Mouse (Mus musculus): ENCODE measurements around the gene Cdyl. TPM values are rescaled to one million over a fixed set of nuclear protein-coding genes. Genes with fewer than 3 reads are reported as not detected.

Gene Cdyl
- polyA plus RNA-seq, 1 experiment from 2014 or later, result 8.2 TPM

GRCm38 (mm10) chr13:35647132-35647823 lies 12.4 kb upstream of the Cdyl start:
- no peaks in the 10 kb centered on the region for H3K36me3 ChIP-seq (ENCODE audit: insufficient read depth, low read length)
- no peak overlapping the region for H3K4me3 ChIP-seq (ENCODE audit: low read length)
- H3K4me2 ChIP-seq (replicated peaks; ENCODE audit: low read depth, low read length), result no peak overlapping the region
- H3K27me3 ChIP-seq (ENCODE audit: insufficient read depth, low read length), result no peaks in the 10 kb centered on the region
- H3K9me3 ChIP-seq (ENCODE audit: low read length), result 0 out of 2 replicates have a peak, but pooled peaks cover 3% of the 10 kb centered on the region
- no peak overlapping the region for H3K27ac ChIP-seq (ENCODE audit: low read length)
- 52% methylated on average over 1 of the region's 1 CpGs for WGBS
- no peaks in the 10 kb centered on the region for H3K4me1 ChIP-seq (ENCODE audit: insufficient read depth, low read length)
- no peak for ATAC-seq (ENCODE audit: low FRiP score, low TSS enrichment)
- H3K9ac ChIP-seq (replicated peaks; ENCODE audit: low read length), result no peak overlapping the region

- Histone ChIP-seq H3K27ac (ENCODE audit: low read length) (no peak overlapping the region), H3K4me1 (ENCODE audit: insufficient read depth, low read length) (no peaks in the 10 kb centered on the region), H3K27me3 (ENCODE audit: insufficient read depth, low read length) (no peaks in the 10 kb centered on the region), H3K9ac (replicated peaks; ENCODE audit: low read length) (no peak overlapping the region), H3K4me3 (ENCODE audit: low read length) (no peak overlapping the region), H3K36me3 (ENCODE audit: insufficient read depth, low read length) (no peaks in the 10 kb centered on the region), H3K4me2 (replicated peaks; ENCODE audit: low read depth, low read length) (no peak overlapping the region), H3K9me3 (ENCODE audit: low read length) (no peaks in the 10 kb centered on the region)
- ATAC-seq (ENCODE audit: low FRiP score, low TSS enrichment), result no peak
- WGBS, result 87% methylated on average over 11 of the region's 11 CpGs
Measured at GRCm38 (mm10) chr13:35650284-35650872, 9.3 kb upstream of the Cdyl start.

- no peaks in the 10 kb centered on the region for H3K4me1 ChIP-seq (ENCODE audit: insufficient read depth, low read length)
- no peaks in the 10 kb centered on the region for H3K9me3 ChIP-seq (ENCODE audit: low read length)
- no peak overlapping the region for H3K4me3 ChIP-seq (ENCODE audit: low read length)
- no peak overlapping the region for H3K9ac ChIP-seq (replicated peaks; ENCODE audit: low read length)
- no peak overlapping the region for H3K27ac ChIP-seq (ENCODE audit: low read length)
- no peak for ATAC-seq (ENCODE audit: low FRiP score, low TSS enrichment)
- no peak overlapping the region for H3K4me2 ChIP-seq (replicated peaks; ENCODE audit: low read depth, low read length)
- no peaks in the 10 kb centered on the region for H3K36me3 ChIP-seq (ENCODE audit: insufficient read depth, low read length)
- WGBS, result 82% methylated on average over 4 of the region's 4 CpGs
- no peaks in the 10 kb centered on the region for H3K27me3 ChIP-seq (ENCODE audit: insufficient read depth, low read length)
Measured at GRCm38 (mm10) chr13:35652851-35653250, 6.8 kb upstream of the Cdyl start.

- no peak for ATAC-seq (ENCODE audit: low FRiP score, low TSS enrichment)
- Histone ChIP-seq H3K27ac (ENCODE audit: low read length) (no peak overlapping the region), H3K36me3 (ENCODE audit: insufficient read depth, low read length) (no peaks in the 10 kb centered on the region), H3K27me3 (ENCODE audit: insufficient read depth, low read length) (no peaks in the 10 kb centered on the region), H3K4me2 (replicated peaks; ENCODE audit: low read depth, low read length) (no peak overlapping the region), H3K9ac (replicated peaks; ENCODE audit: low read length) (no peak overlapping the region), H3K9me3 (ENCODE audit: low read length) (no peaks in the 10 kb centered on the region), H3K4me1 (ENCODE audit: insufficient read depth, low read length) (no peaks in the 10 kb centered on the region), H3K4me3 (ENCODE audit: low read length) (no peak overlapping the region)
- 87% methylated on average over 2 of the region's 2 CpGs for WGBS
Measured at GRCm38 (mm10) chr13:35656853-35657252, 2.8 kb upstream of the Cdyl start.

GRCm38 (mm10) chr13:35665456-35665855 lies 5.8 kb downstream of the Cdyl start:
- Histone ChIP-seq H3K9me3 (ENCODE audit: low read length) (no peaks in the 10 kb centered on the region), H3K4me3 (ENCODE audit: low read length) (no peak overlapping the region), H3K27ac (ENCODE audit: low read length) (no peak overlapping the region), H3K36me3 (ENCODE audit: insufficient read depth, low read length) (no peaks in the 10 kb centered on the region), H3K9ac (replicated peaks; ENCODE audit: low read length) (no peak overlapping the region), H3K4me2 (replicated peaks; ENCODE audit: low read depth, low read length) (no peak overlapping the region), H3K4me1 (ENCODE audit: insufficient read depth, low read length) (no peaks in the 10 kb centered on the region), H3K27me3 (ENCODE audit: insufficient read depth, low read length) (no peaks in the 10 kb centered on the region)
- no peak for ATAC-seq (ENCODE audit: low FRiP score, low TSS enrichment)
- WGBS, result 88% methylated on average over 3 of the region's 3 CpGs

GRCm38 (mm10) chr13:35669910-35670469 lies 10.4 kb downstream of the Cdyl start:
- WGBS, result 56% methylated on average over 4 of the region's 4 CpGs
- Histone ChIP-seq H3K9me3 (ENCODE audit: low read length) (no peaks in the 10 kb centered on the region), H3K27me3 (ENCODE audit: insufficient read depth, low read length) (no peaks in the 10 kb centered on the region), H3K27ac (ENCODE audit: low read length) (no peak overlapping the region), H3K36me3 (ENCODE audit: insufficient read depth, low read length) (no peaks in the 10 kb centered on the region), H3K9ac (replicated peaks; ENCODE audit: low read length) (no peak overlapping the region), H3K4me2 (replicated peaks; ENCODE audit: low read depth, low read length) (no peak overlapping the region), H3K4me1 (ENCODE audit: insufficient read depth, low read length) (no peaks in the 10 kb centered on the region), H3K4me3 (ENCODE audit: low read length) (no peak overlapping the region)
- ATAC-seq (ENCODE audit: low FRiP score, low TSS enrichment), result no peak

GRCm38 (mm10) chr13:35670875-35671274 lies 11.2 kb downstream of the Cdyl start:
- H3K9me3 ChIP-seq (ENCODE audit: low read length), result no peaks in the 10 kb centered on the region

GRCm38 (mm10) chr13:35676921-35677320 lies 17.3 kb downstream of the Cdyl start:
- H3K4me2 ChIP-seq (replicated peaks; ENCODE audit: low read depth, low read length), result no peak overlapping the region
- H3K27me3 ChIP-seq (ENCODE audit: insufficient read depth, low read length), result no peaks in the 10 kb centered on the region
- no peak overlapping the region for H3K27ac ChIP-seq (ENCODE audit: low read length)
- H3K36me3 ChIP-seq (ENCODE audit: insufficient read depth, low read length), result no peaks in the 10 kb centered on the region
- ATAC-seq (ENCODE audit: low FRiP score, low TSS enrichment), result no peak
- no peak overlapping the region for H3K4me3 ChIP-seq (ENCODE audit: low read length)
- H3K9me3 ChIP-seq (ENCODE audit: low read length), result no peaks in the 10 kb centered on the region
- 90% methylated on average over 1 of the region's 1 CpGs for WGBS
- no peak overlapping the region for H3K9ac ChIP-seq (replicated peaks; ENCODE audit: low read length)
- no peaks in the 10 kb centered on the region for H3K4me1 ChIP-seq (ENCODE audit: insufficient read depth, low read length)

More at GRCm38 (mm10) chr13:35670875-35671274, 11.2 kb downstream of the Cdyl start:
- H3K36me3 ChIP-seq (ENCODE audit: insufficient read depth, low read length), result no peaks in the 10 kb centered on the region
- no peak overlapping the region for H3K27ac ChIP-seq (ENCODE audit: low read length)
- H3K4me3 ChIP-seq (ENCODE audit: low read length), result no peak overlapping the region
- H3K4me2 ChIP-seq (replicated peaks; ENCODE audit: low read depth, low read length), result no peak overlapping the region
- no peaks in the 10 kb centered on the region for H3K4me1 ChIP-seq (ENCODE audit: insufficient read depth, low read length)
- no peaks in the 10 kb centered on the region for H3K27me3 ChIP-seq (ENCODE audit: insufficient read depth, low read length)
- no peak overlapping the region for H3K9ac ChIP-seq (replicated peaks; ENCODE audit: low read length)
- WGBS, result 88% methylated on average over 4 of the region's 4 CpGs
- no peak for ATAC-seq (ENCODE audit: low FRiP score, low TSS enrichment)

GRCm38 (mm10) chr13:35677433-35678051 lies 17.9 kb downstream of the Cdyl start:
- no peaks in the 10 kb centered on the region for H3K36me3 ChIP-seq (ENCODE audit: insufficient read depth, low read length)
- no peak overlapping the region for H3K4me2 ChIP-seq (replicated peaks; ENCODE audit: low read depth, low read length)
- H3K9me3 ChIP-seq (ENCODE audit: low read length), result no peaks in the 10 kb centered on the region
- no peak overlapping the region for H3K4me3 ChIP-seq (ENCODE audit: low read length)
- WGBS, result 68% methylated on average over 7 of the region's 7 CpGs
- no peaks in the 10 kb centered on the region for H3K27me3 ChIP-seq (ENCODE audit: insufficient read depth, low read length)
- H3K4me1 ChIP-seq (ENCODE audit: insufficient read depth, low read length), result no peaks in the 10 kb centered on the region
- H3K27ac ChIP-seq (ENCODE audit: low read length), result no peak overlapping the region
- H3K9ac ChIP-seq (replicated peaks; ENCODE audit: low read length), result no peak overlapping the region
- ATAC-seq (ENCODE audit: low FRiP score, low TSS enrichment), result no peak; the same call in 1 of the 2 replicates

- Histone ChIP-seq H3K4me3 (ENCODE audit: low read length) (no peak overlapping the region), H3K36me3 (ENCODE audit: insufficient read depth, low read length) (no peaks in the 10 kb centered on the region), H3K27me3 (ENCODE audit: insufficient read depth, low read length) (no peaks in the 10 kb centered on the region), H3K9me3 (ENCODE audit: low read length) (no peaks in the 10 kb centered on the region), H3K4me2 (replicated peaks; ENCODE audit: low read depth, low read length) (no peak overlapping the region), H3K27ac (ENCODE audit: low read length) (no peak overlapping the region), H3K9ac (replicated peaks; ENCODE audit: low read length) (no peak overlapping the region), H3K4me1 (ENCODE audit: insufficient read depth, low read length) (no peaks in the 10 kb centered on the region)
- 89% methylated on average over 6 of the region's 6 CpGs for WGBS
- no peak for ATAC-seq (ENCODE audit: low FRiP score, low TSS enrichment)
Measured at GRCm38 (mm10) chr13:35678691-35679090, 19.1 kb downstream of the Cdyl start.
